ENCODE assay signal across 11 mouse cellular contexts in genomic region chr3:125279007-125279406, GRCm38 (mm10).
"Had no signal": no experiment of that assay in that cellular context is flagged by ENCODE, and none has a peak within 500 bp of the region (broad histone marks: within the 10 kb centered on the region; RNA-seq: fewer than 3 reads in every experiment).

No protein-coding gene starts in this region.

- ATAC-seq: intestine, embryonic 16.5 days; midbrain, embryonic 16.5 days had no signal

- H3K4me1 ChIP-seq: limb, embryonic 12.5 days; midbrain, embryonic 12.5 days had no signal

- H3K36me3 ChIP-seq: limb, embryonic 12.5 days; midbrain, embryonic 12.5 days had no signal

- DNase-seq: kidney, adult 8-10 months; kidney, postnatal 36 days; layer of hippocampus, adult 9-11 months; layer of hippocampus, postnatal 36 days; thymus, postnatal 4 days had no signal

- H3K27me3 ChIP-seq: limb, embryonic 12.5 days; midbrain, embryonic 12.5 days had no signal

- H3K9me3 ChIP-seq: limb, embryonic 12.5 days; midbrain, embryonic 12.5 days had no signal

- H3K27ac ChIP-seq: kidney, postnatal 0 days; limb, embryonic 12.5 days; midbrain, embryonic 12.5 days; stomach, postnatal 0 days had no signal

- H3K4me2 ChIP-seq: limb, embryonic 12.5 days; midbrain, embryonic 12.5 days had no signal

- H3K9ac ChIP-seq: limb, embryonic 12.5 days; midbrain, embryonic 12.5 days had no signal

- H3K4me3 ChIP-seq: limb, embryonic 12.5 days; midbrain, embryonic 12.5 days had no signal
